ENCODE assay signal across 8 mouse cellular contexts in the genomic region with DNA sequence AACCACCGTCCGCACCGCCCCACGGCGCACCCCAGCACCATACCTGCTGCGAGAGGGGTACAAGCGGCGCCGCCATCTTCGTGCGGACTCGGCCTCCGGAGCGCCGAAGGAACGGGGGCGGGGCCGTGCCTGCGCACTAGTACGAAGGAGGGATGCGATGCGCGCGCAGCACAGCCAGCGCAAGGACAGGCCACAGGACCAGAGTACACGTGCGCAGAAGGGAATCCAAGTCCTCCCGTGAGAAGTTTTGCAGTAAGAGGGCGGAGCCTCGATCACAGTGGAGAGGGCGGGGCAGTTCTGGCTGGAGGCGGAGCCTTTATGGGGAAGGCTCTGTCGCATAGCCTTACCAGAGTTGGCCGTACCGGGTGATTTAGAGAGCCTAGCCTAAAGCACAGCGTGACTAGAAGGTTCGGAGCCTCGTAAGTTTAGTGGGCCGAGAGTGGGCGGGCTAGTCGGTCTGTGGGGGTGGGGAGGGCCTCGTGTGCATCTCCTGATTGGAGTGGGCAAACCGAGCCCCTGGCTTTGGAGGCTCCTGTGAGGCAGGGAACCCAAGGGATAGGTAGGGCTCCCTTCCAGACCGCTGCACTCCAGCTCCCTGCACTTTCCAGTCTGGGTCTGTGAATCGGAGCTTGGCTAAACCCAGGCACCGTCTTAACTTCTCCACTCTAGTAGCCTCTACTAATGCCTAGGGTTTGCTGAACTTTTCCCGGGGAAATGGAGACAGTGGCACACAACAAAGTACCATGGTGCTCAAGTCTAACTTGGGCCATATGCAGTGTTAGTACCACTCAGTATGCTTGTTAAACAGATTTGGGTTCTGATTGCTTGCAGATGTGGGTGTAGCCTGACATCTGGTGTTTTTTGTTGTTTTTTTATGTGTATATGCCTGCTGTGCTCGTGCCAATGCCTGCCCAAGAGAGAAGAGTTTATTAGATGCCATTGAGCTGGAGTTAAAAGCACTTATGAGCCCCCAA. TPM values are rescaled to one million over a fixed set of nuclear protein-coding genes. Genes with fewer than 3 reads are reported as not detected.
DNase-seq lines count a peak whose midpoint lies in the region; ATAC-seq and TF ChIP-seq lines count a peak whose summit lies in the region.

A gene (minus strand): TSS at position 99 of the 974 bp plus-strand sequence.

- H3K9me3 ChIP-seq in CH12.LX (replicated peaks; ENCODE audit: low read length) = no peaks in the 10 kb centered on the region
- no peaks in the 10 kb centered on the region for H3K9me3 ChIP-seq in forebrain, embryonic 11.5 days (ENCODE audit: control insufficient read depth, low read length)
- H3K9me3 ChIP-seq in heart, embryonic 16.5 days (replicated peaks; ENCODE audit: control insufficient read depth, low read length) = no peaks in the 10 kb centered on the region
- H3K9me3 ChIP-seq in liver, embryonic 15.5 days (replicated peaks) = no peaks in the 10 kb centered on the region
- H3K9me3 ChIP-seq in neural tube, embryonic 12.5 days = no peaks in the 10 kb centered on the region

- peak; percentile 98 for ATAC-seq in forebrain, embryonic 11.5 days (replicated peaks; ENCODE audit: low FRiP score)
- peak; percentile 96 for ATAC-seq in heart, embryonic 16.5 days (replicated peaks; ENCODE audit: extremely low read depth, insufficient read depth, low FRiP score)
- peak; percentile 95 for ATAC-seq in liver, embryonic 15.5 days (ENCODE audit: insufficient read depth)
- ATAC-seq in neural tube, embryonic 12.5 days (ENCODE audit: low FRiP score, low read depth) = peak; percentile 98

- peak within 1 kb of the TSS; percentile 68 for H3K4me2 ChIP-seq in CH12.LX (ENCODE audit: insufficient read depth, low read depth, poor library complexity, severe bottlenecking)
- peak within 1 kb of the TSS; percentile 76 for H3K4me2 ChIP-seq in forebrain, embryonic 11.5 days (ENCODE audit: low read depth, low read length, severe bottlenecking)
- peak within 1 kb of the TSS; percentile 74 for H3K4me2 ChIP-seq in heart, embryonic 16.5 days (ENCODE audit: low read depth, low read length)
- peak within 1 kb of the TSS; percentile 94 for H3K4me2 ChIP-seq in liver, embryonic 15.5 days
- H3K4me2 ChIP-seq in neural tube, embryonic 12.5 days (replicated peaks) = peak within 1 kb of the TSS; percentile 81

- in situ Hi-C loops in CH12.LX (cut with MboI; ENCODE audit: low pct_ligation_motif_present, low pct_unique_long_range_greater_than_20kb, low sequenced_read_pairs) = no loop called here

- H3K9ac ChIP-seq in CH12.LX (ENCODE audit: insufficient read depth, low read depth) = peak within 1 kb of the TSS; percentile 74
- H3K9ac ChIP-seq in forebrain, embryonic 11.5 days (ENCODE audit: low read length) = peak within 1 kb of the TSS; percentile 81
- H3K9ac ChIP-seq in heart, embryonic 16.5 days (ENCODE audit: low read length) = peak within 1 kb of the TSS; percentile 92
- peak within 1 kb of the TSS; percentile 92 for H3K9ac ChIP-seq in liver, embryonic 15.5 days
- peak within 1 kb of the TSS; percentile 87 for H3K9ac ChIP-seq in neural tube, embryonic 12.5 days

- dilution Hi-C loops in CH12.LX (cut with MboI; ENCODE audit: extremely low pct_ligation_motif_present, extremely low pct_unique_long_range_greater_than_20kb, low sequenced_read_pairs) = no loop called here

- peak; percentile 99 for DNase-seq in CH12.LX (ENCODE audit: extremely low read depth)
- DNase-seq in c-Kit-positive CD71-positive TER-119-negative erythroid progenitor cells, embryonic 14.5 days (ENCODE audit: low read depth) = peak; percentile 98
- DNase-seq in forebrain, embryonic 11.5 days (ENCODE audit: low spot score) = peak; percentile 99
- peak; percentile 100 for DNase-seq in kidney, postnatal 36 days
- peak; percentile 98 for DNase-seq in telencephalon, adult 2 months (ENCODE audit: low read depth, low spot score)

- peak; percentile 88 for TF ChIP-seq POLR2A in CH12.LX (IDR thresholded peaks at IDR 0.05; ENCODE audit: low read depth, low read length)

- no peak for TF ChIP-seq CTCF in CH12.LX (conservative IDR thresholded peaks at IDR 0.05 in 1 of 2, IDR thresholded peaks at IDR 0.05 in 1 of 2; ENCODE audit: low read depth in 2 of 2, low read length in 2 of 2)

- H3K4me3 ChIP-seq in CH12.LX (replicated peaks in 1 of 3; ENCODE audit: low read depth in 2 of 3, low read length in 2 of 3, poor library complexity in 1 of 3) = peak within 1 kb of the TSS; percentile 68 to 84 (median 72)
- H3K4me3 ChIP-seq in forebrain, embryonic 11.5 days (ENCODE audit: low read depth, low read length) = peak within 1 kb of the TSS; percentile 92
- H3K4me3 ChIP-seq in heart, embryonic 16.5 days (ENCODE audit: low read length) = peak within 1 kb of the TSS; percentile 92
- H3K4me3 ChIP-seq in liver, embryonic 15.5 days (replicated peaks) = peak within 1 kb of the TSS; percentile 92
- peak within 1 kb of the TSS; percentile 83 for H3K4me3 ChIP-seq in neural tube, embryonic 12.5 days

- H3K79me2 ChIP-seq in CH12.LX (replicated peaks; ENCODE audit: control insufficient read depth, extremely low read depth, insufficient read depth, poor library complexity, severe bottlenecking) = peaks cover 32% of the 10 kb centered on the region

- no peaks in the 10 kb centered on the region for H3K27me3 ChIP-seq in CH12.LX (replicated peaks)
- no peaks in the 10 kb centered on the region for H3K27me3 ChIP-seq in forebrain, embryonic 11.5 days (ENCODE audit: control insufficient read depth, insufficient read depth, low read length)
- H3K27me3 ChIP-seq in heart, embryonic 16.5 days (ENCODE audit: control insufficient read depth, insufficient read depth, low read length) = no peaks in the 10 kb centered on the region
- no peaks in the 10 kb centered on the region for H3K27me3 ChIP-seq in liver, embryonic 15.5 days
- no peaks in the 10 kb centered on the region for H3K27me3 ChIP-seq in neural tube, embryonic 12.5 days (replicated peaks)

- H3K36me3 ChIP-seq in CH12.LX (replicated peaks in 1 of 2; ENCODE audit: control insufficient read depth in 1 of 2, insufficient read depth in 1 of 2, low read length in 1 of 2) = peaks cover 0 to 31% of the 10 kb centered on the region in 2 experiments
- no peaks in the 10 kb centered on the region for H3K36me3 ChIP-seq in forebrain, embryonic 11.5 days (ENCODE audit: control insufficient read depth, insufficient read depth, low read length)
- H3K36me3 ChIP-seq in heart, embryonic 16.5 days (ENCODE audit: control insufficient read depth, insufficient read depth) = no peaks in the 10 kb centered on the region
- H3K36me3 ChIP-seq in liver, embryonic 15.5 days (replicated peaks) = 0 out of 2 replicates have a peak, but pooled peaks cover 8% of the 10 kb centered on the region
- peaks cover 4% of the 10 kb centered on the region; the same call in 1 of the 2 replicates for H3K36me3 ChIP-seq in neural tube, embryonic 12.5 days

- TF ChIP-seq RAD21 in CH12.LX (IDR thresholded peaks at IDR 0.05; ENCODE audit: low read depth, low read length) = no peak

- H3K4me1 ChIP-seq in CH12.LX (ENCODE audit: control insufficient read depth in 1 of 2, insufficient read depth in 2 of 2) = peaks cover 9 to 41% of the 10 kb centered on the region in 2 experiments
- peaks cover 11% of the 10 kb centered on the region for H3K4me1 ChIP-seq in forebrain, embryonic 11.5 days (replicated peaks; ENCODE audit: control insufficient read depth, insufficient read depth, low read length)
- peaks cover 40% of the 10 kb centered on the region for H3K4me1 ChIP-seq in heart, embryonic 16.5 days (ENCODE audit: control insufficient read depth, insufficient read depth, low read length)
- peaks cover 53% of the 10 kb centered on the region for H3K4me1 ChIP-seq in liver, embryonic 15.5 days (replicated peaks)
- H3K4me1 ChIP-seq in neural tube, embryonic 12.5 days = peaks cover 40% of the 10 kb centered on the region

- WGBS in forebrain, embryonic 11.5 days = under 1% methylated on average over 48 of the region's 48 CpGs
- WGBS in heart, embryonic 16.5 days = 1% methylated on average over 48 of the region's 48 CpGs
- under 1% methylated on average over 48 of the region's 48 CpGs for WGBS in liver, embryonic 15.5 days (ENCODE audit: insufficient replicate concordance)
- WGBS in neural tube, embryonic 12.5 days = under 1% methylated on average over 48 of the region's 48 CpGs

- TF ChIP-seq EP300 in CH12.LX (IDR thresholded peaks at IDR 0.05; ENCODE audit: low read length) = 0 out of 2 replicates have a peak, but pooled peaks have one; percentile 25

- no peak within 1 kb of the TSS; the same call in 1 of the 2 replicates for H3K27ac ChIP-seq in CH12.LX (ENCODE audit: insufficient read depth, low read depth)
- peak within 1 kb of the TSS; percentile 57; the same call in 1 of the 2 replicates for H3K27ac ChIP-seq in forebrain, embryonic 11.5 days (ENCODE audit: low read depth, low read length)
- peak within 1 kb of the TSS; percentile 91 for H3K27ac ChIP-seq in heart, embryonic 16.5 days (ENCODE audit: low read length)
- peak within 1 kb of the TSS; percentile 97 for H3K27ac ChIP-seq in liver, embryonic 15.5 days (replicated peaks)
- peak within 1 kb of the TSS; percentile 43; the same call in 1 of the 2 replicates for H3K27ac ChIP-seq in neural tube, embryonic 12.5 days

TF ChIP-seq in CH12.LX, 34 proteins besides CTCF, POLR2A, EP300 and RAD21 (continues in another document):
- TF ChIP-seq SIN3A (IDR thresholded peaks at IDR 0.05; ENCODE audit: low read length) (peak; percentile 55; the same call in 1 of the 2 replicates), MAZ (IDR thresholded peaks at IDR 0.05; ENCODE audit: low read depth, low read length) (no peak), MXI1 (IDR thresholded peaks at IDR 0.05; ENCODE audit: low read depth, low read length) (peak; percentile 90), MAX (IDR thresholded peaks at IDR 0.05; ENCODE audit: low read length) (peak; percentile 91), MEF2A (IDR thresholded peaks at IDR 0.05; ENCODE audit: borderline replicate concordance, low read depth, low read length) (peak; percentile 13; the same call in 1 of the 2 replicates), BHLHE40 (IDR thresholded peaks at IDR 0.05; ENCODE audit: low read depth, low read length) (peak; percentile 99), NRF1 (IDR thresholded peaks at IDR 0.05; ENCODE audit: low read depth, low read length) (peak; percentile 97), UBTF (IDR thresholded peaks at IDR 0.05; ENCODE audit: low read depth, low read length) (no peak), MYC (IDR thresholded peaks at IDR 0.05; ENCODE audit: low read depth, low read length) (peak; percentile 95), TBP (conservative IDR thresholded peaks at IDR 0.05; ENCODE audit: low read depth, low read length) (peak; percentile 60), CHD1 (IDR thresholded peaks at IDR 0.05; ENCODE audit: low read depth, low read length) (no peak)

RNA-seq across cellular contexts. Expression of the gene that starts here (rescaled TPM):
- 25.1 and 25.6 TPM in 2 replicates for total RNA-seq in CH12.LX (2012; rRNA removed)
- 21.7 and 22.2 TPM in 2 replicates for total RNA-seq in CH12.LX (2014; rRNA removed)
- polyA plus RNA-seq in CH12.LX (2012; ENCODE audit: insufficient read length, low read depth) = 48.3 and 49.4 TPM in 2 replicates
- 78.4 and 80.8 TPM in 2 replicates for polyA plus RNA-seq in forebrain, embryonic 11.5 days (2014; fragmentation: Nextera tagmentation; extraction: Ambion mirVana)
- 38.8 and 40.2 TPM in 2 replicates for polyA plus RNA-seq in heart, embryonic 16.5 days (2015; fragmentation: Nextera tagmentation; extraction: Ambion mirVana)
- polyA plus RNA-seq in liver, embryonic 15.5 days (2015; fragmentation: Nextera tagmentation; extraction: Ambion mirVana) = 19.4 and 19.8 TPM in 2 replicates
- 69.6 and 74.0 TPM in 2 replicates for polyA plus RNA-seq in neural tube, embryonic 12.5 days (2016; fragmentation: Nextera tagmentation; extraction: Ambion mirVana)
